Mouse (Mus musculus): ENCODE results near the gene Tnr. TPM values are rescaled to one million over a fixed set of nuclear protein-coding genes. Genes with fewer than 3 reads are reported as not detected.
A peak's percentile ranks its signal among the peaks of the same experiment; 100 is the strongest.

The Tnr gene
- total and polyA plus RNA-seq, 2 experiments from 2014 or later: 5.8 to 50.9 TPM

GRCm38 (mm10) chr1:159524051-159524549, 531 bp downstream of the Tnr start:
- H3K36me3 ChIP-seq (ENCODE audit: insufficient read depth, low read length): no peaks in the 10 kb centered on the region
- WGBS: 0% methylated on average over 18 of the region's 18 CpGs
- peak overlapping the region; percentile 56 for H3K4me2 ChIP-seq (ENCODE audit: low read depth, low read length, poor library complexity, severe bottlenecking)
- H3K9ac ChIP-seq (replicated peaks; ENCODE audit: low read length, poor library complexity, severe bottlenecking): peak overlapping the region; percentile 25
- peak; percentile 85 for DNase-seq (ENCODE audit: low spot score)
- H3K27ac ChIP-seq (ENCODE audit: low read depth, low read length): peak overlapping the region; percentile 60
- ATAC-seq (ENCODE audit: low FRiP score): peak; percentile 64
- no peaks in the 10 kb centered on the region for H3K27me3 ChIP-seq (ENCODE audit: insufficient read depth, low read length)
- no peak for TF ChIP-seq CTCF (IDR thresholded peaks at IDR 0.05)
- H3K9me3 ChIP-seq (ENCODE audit: low read length): no peaks in the 10 kb centered on the region
- no peaks in the 10 kb centered on the region for H3K4me1 ChIP-seq (ENCODE audit: insufficient read depth, low read length)
- peak overlapping the region; percentile 48 for H3K4me3 ChIP-seq (ENCODE audit: low read depth, low read length)

- Histone ChIP-seq H3K36me3 (ENCODE audit: insufficient read depth, low read length) (no peaks in the 10 kb centered on the region), H3K4me2 (ENCODE audit: low read depth, low read length, poor library complexity, severe bottlenecking) (no peak overlapping the region), H3K27ac (ENCODE audit: low read depth, low read length) (no peak overlapping the region), H3K27me3 (ENCODE audit: insufficient read depth, low read length) (no peaks in the 10 kb centered on the region), H3K9me3 (ENCODE audit: low read length) (no peaks in the 10 kb centered on the region), H3K9ac (replicated peaks; ENCODE audit: low read length, poor library complexity, severe bottlenecking) (no peak overlapping the region), H3K4me3 (ENCODE audit: low read depth, low read length) (no peak overlapping the region), H3K4me1 (ENCODE audit: insufficient read depth, low read length) (0 out of 2 replicates have a peak, but pooled peaks cover 5% of the 10 kb centered on the region)
- TF ChIP-seq CTCF (IDR thresholded peaks at IDR 0.05): no peak
- WGBS: 34% methylated on average over 4 of the region's 4 CpGs
- no peak for ATAC-seq (ENCODE audit: low FRiP score)
- DNase-seq (ENCODE audit: low spot score): peak; percentile 38
Measured at GRCm38 (mm10) chr1:159532841-159533569, 9.4 kb downstream of the Tnr start.

- no peak for DNase-seq (ENCODE audit: low spot score)
Measured at GRCm38 (mm10) chr1:159535582-159535981, 12.0 kb downstream of the Tnr start.

GRCm38 (mm10) chr1:159537541-159537940, 14.0 kb downstream of the Tnr start:
- DNase-seq (ENCODE audit: low spot score) (no peak), ATAC-seq (ENCODE audit: low FRiP score) (no peak)
- Histone ChIP-seq H3K9ac (replicated peaks; ENCODE audit: low read length, poor library complexity, severe bottlenecking) (no peak overlapping the region), H3K4me3 (ENCODE audit: low read depth, low read length) (no peak overlapping the region), H3K9me3 (ENCODE audit: low read length) (no peaks in the 10 kb centered on the region), H3K4me2 (ENCODE audit: low read depth, low read length, poor library complexity, severe bottlenecking) (no peak overlapping the region), H3K27ac (ENCODE audit: low read depth, low read length) (no peak overlapping the region), H3K36me3 (ENCODE audit: insufficient read depth, low read length) (no peaks in the 10 kb centered on the region), H3K27me3 (ENCODE audit: insufficient read depth, low read length) (no peaks in the 10 kb centered on the region), H3K4me1 (ENCODE audit: insufficient read depth, low read length) (0 out of 2 replicates have a peak, but pooled peaks cover 5% of the 10 kb centered on the region)
- TF ChIP-seq CTCF (IDR thresholded peaks at IDR 0.05): no peak

More at GRCm38 (mm10) chr1:159535582-159535981, 12.0 kb downstream of the Tnr start:
- Histone ChIP-seq H3K27me3 (ENCODE audit: insufficient read depth, low read length) (no peaks in the 10 kb centered on the region), H3K4me2 (ENCODE audit: low read depth, low read length, poor library complexity, severe bottlenecking) (no peak overlapping the region), H3K9ac (replicated peaks; ENCODE audit: low read length, poor library complexity, severe bottlenecking) (no peak overlapping the region), H3K27ac (ENCODE audit: low read depth, low read length) (no peak overlapping the region), H3K9me3 (ENCODE audit: low read length) (no peaks in the 10 kb centered on the region), H3K4me3 (ENCODE audit: low read depth, low read length) (no peak overlapping the region), H3K4me1 (ENCODE audit: insufficient read depth, low read length) (0 out of 2 replicates have a peak, but pooled peaks cover 5% of the 10 kb centered on the region), H3K36me3 (ENCODE audit: insufficient read depth, low read length) (no peaks in the 10 kb centered on the region)
- ATAC-seq (ENCODE audit: low FRiP score): no peak
- 18% methylated on average over 4 of the region's 4 CpGs for WGBS
- TF ChIP-seq CTCF (IDR thresholded peaks at IDR 0.05): no peak

GRCm38 (mm10) chr1:159538076-159538475, 14.5 kb downstream of the Tnr start:
- H3K36me3 ChIP-seq (ENCODE audit: insufficient read depth, low read length): no peaks in the 10 kb centered on the region
- H3K9me3 ChIP-seq (ENCODE audit: low read length): no peaks in the 10 kb centered on the region
- 19% methylated on average over 7 of the region's 7 CpGs for WGBS
- ATAC-seq (ENCODE audit: low FRiP score) (no peak), DNase-seq (ENCODE audit: low spot score) (no peak)
- no peak overlapping the region for H3K9ac ChIP-seq (replicated peaks; ENCODE audit: low read length, poor library complexity, severe bottlenecking)
- no peak overlapping the region for H3K4me2 ChIP-seq (ENCODE audit: low read depth, low read length, poor library complexity, severe bottlenecking)
- H3K4me1 ChIP-seq (ENCODE audit: insufficient read depth, low read length): 0 out of 2 replicates have a peak, but pooled peaks cover 5% of the 10 kb centered on the region
- TF ChIP-seq CTCF (IDR thresholded peaks at IDR 0.05): no peak
- H3K27ac ChIP-seq (ENCODE audit: low read depth, low read length): no peak overlapping the region
- H3K4me3 ChIP-seq (ENCODE audit: low read depth, low read length): no peak overlapping the region
- H3K27me3 ChIP-seq (ENCODE audit: insufficient read depth, low read length): no peaks in the 10 kb centered on the region

- Histone ChIP-seq H3K4me2 (ENCODE audit: low read depth, low read length, poor library complexity, severe bottlenecking) (no peak overlapping the region), H3K4me3 (ENCODE audit: low read depth, low read length) (no peak overlapping the region), H3K9me3 (ENCODE audit: low read length) (no peaks in the 10 kb centered on the region), H3K27me3 (ENCODE audit: insufficient read depth, low read length) (no peaks in the 10 kb centered on the region), H3K36me3 (ENCODE audit: insufficient read depth, low read length) (no peaks in the 10 kb centered on the region), H3K4me1 (ENCODE audit: insufficient read depth, low read length) (peaks cover 2% of the 10 kb centered on the region; the same call in 1 of the 2 replicates), H3K27ac (ENCODE audit: low read depth, low read length) (no peak overlapping the region), H3K9ac (replicated peaks; ENCODE audit: low read length, poor library complexity, severe bottlenecking) (no peak overlapping the region)
- 53% methylated on average over 9 of the region's 9 CpGs for WGBS
- ATAC-seq (ENCODE audit: low FRiP score): no peak
- no peak for TF ChIP-seq CTCF (IDR thresholded peaks at IDR 0.05)
- no peak for DNase-seq (ENCODE audit: low spot score)
Measured at GRCm38 (mm10) chr1:159545470-159546145, 22.0 kb downstream of the Tnr start.
